Mouse (Mus musculus) forebrain, postnatal 0 days (tissue): ENCODE results near the gene Ffar3. TPM values are rescaled to one million over a fixed set of nuclear protein-coding genes. Genes with fewer than 3 reads are reported as not detected.
"Not testable (repeated sequence)": the region's sequence is repeated elsewhere in the genome, so short reads cannot be mapped to it uniquely, and the experiment has no call there.

Experiments used
- ATAC-seq: fragments of 200-750 bp; cut with Nextera tagmentation; 2 replicates; pipeline ENCODE4 v1.8.0; 2017; ENCODE audit warnings: mild to moderate bottlenecking, moderate library complexity
- DNase-seq: peaks from one replicate; pipeline ENCODE4 v3.0.0-alpha.2; 2015
- H3K27ac ChIP-seq: fragments of 300-500 bp; sonication (generic); 2 replicates; pipeline ENCODE4 v1.5.1; 2014; ENCODE audit warnings: low read depth, mild to moderate bottlenecking, antibody characterized with exemption, low read length, moderate library complexity, mixed read lengths
- H3K27me3 ChIP-seq: fragments of 300-500 bp; sonication (generic); 2 replicates; pipeline ENCODE4 v1.6.1; 2014; ENCODE audit warnings: mild to moderate bottlenecking, low read length, mixed read lengths; ENCODE audit not compliant: insufficient read depth
- H3K36me3 ChIP-seq: fragments of 300-500 bp; sonication (generic); 2 replicates; pipeline ENCODE4 v1.6.1; 2014; ENCODE audit warnings: mild to moderate bottlenecking, moderate library complexity; ENCODE audit not compliant: insufficient read depth
- H3K4me1 ChIP-seq: fragments of 300-500 bp; sonication (generic); 2 replicates; pipeline ENCODE4 v1.6.1; 2014; ENCODE audit warnings: antibody characterized with exemption; ENCODE audit not compliant: insufficient read depth
- H3K4me2 ChIP-seq: fragments of 300-500 bp; sonication (generic); 2 replicates; pipeline ENCODE4 v1.6.1; 2014; ENCODE audit warnings: low read depth, mild to moderate bottlenecking, moderate library complexity
- H3K4me3 ChIP-seq: fragments of 300-500 bp; sonication (generic); 2 replicates; pipeline ENCODE4 v1.5.1; 2014; ENCODE audit warnings: low read depth, low read length, mixed read lengths
- H3K9ac ChIP-seq: fragments of 300-500 bp; sonication (generic); 2 replicates; pipeline ENCODE4 v1.6.1; 2014; ENCODE audit warnings: mild to moderate bottlenecking
- H3K9me3 ChIP-seq: fragments of 300-500 bp; sonication (generic); 2 replicates; pipeline ENCODE4 v1.6.1; 2016; ENCODE audit warnings: low read length
- CTCF ChIP-seq: sonication (generic); IDR thresholded peaks from 2 replicates; pipeline ENCODE4 v1.5.1; 2016; ENCODE audit warnings: antibody characterized with exemption, control low read depth, low read depth
- WGBS: fragments of 180-500 bp; shearing (Covaris S2); extraction: QIAGEN DNeasy Blood & Tissue Kit; methylation state at CpG from one replicate; pipeline ENCODE4 v1.1.7; 2014; 5-methylcytosine and 5-hydroxymethylcytosine counted together
- polyA plus RNA-seq: library from polyadenylated mRNA; unstranded; fragments of >200 nt; fragmentation: Nextera tagmentation; extraction: Ambion mirVana; gene quantifications from 2 replicates; pipeline ENCODE4 v1.2.1, GENCODE M21; 2015
- total RNA-seq: library from RNA; depleted of rRNA; stranded (reverse); fragments of >200 nt; gene quantifications from 2 replicates; pipeline ENCODE4 v1.2.3, GENCODE M21; 2014

Gene Ffar3
- total and polyA plus RNA-seq, 2 experiments from 2014 or later: not detected

GRCm38 (mm10) chr7:30832261-30832660, 23.7 kb downstream of the Ffar3 start:
- no peaks in the 10 kb centered on the region for H3K9me3 ChIP-seq
- 74% methylated on average over 12 of the region's 17 CpGs for WGBS

GRCm38 (mm10) chr7:30829428-30829827, 26.6 kb downstream of the Ffar3 start:
- Histone ChIP-seq H3K36me3 (no peaks in the 10 kb centered on the region), H3K4me2 (no peak overlapping the region), H3K4me1 (no peaks in the 10 kb centered on the region), H3K9me3 (no peaks in the 10 kb centered on the region), H3K27ac (no peak overlapping the region), H3K27me3 (no peaks in the 10 kb centered on the region), H3K9ac (no peak overlapping the region), H3K4me3 (no peak overlapping the region)
- no peak for ATAC-seq
- no peak for TF ChIP-seq CTCF
- 69% methylated on average over 3 of the region's 3 CpGs for WGBS
- DNase-seq: no peak

More at GRCm38 (mm10) chr7:30832261-30832660, 23.7 kb downstream of the Ffar3 start:
- no peaks in the 10 kb centered on the region for H3K4me1 ChIP-seq
- H3K9ac ChIP-seq: no peak overlapping the region
- DNase-seq: no peak
- TF ChIP-seq CTCF: no peak
- no peak for ATAC-seq
- H3K27me3 ChIP-seq: no peaks in the 10 kb centered on the region
- H3K4me2 ChIP-seq: no peak overlapping the region
- no peak overlapping the region for H3K4me3 ChIP-seq
- no peak overlapping the region for H3K27ac ChIP-seq
- no peaks in the 10 kb centered on the region for H3K36me3 ChIP-seq

- H3K9ac ChIP-seq, H3K9me3 ChIP-seq, H3K4me3 ChIP-seq, H3K36me3 ChIP-seq, H3K27me3 ChIP-seq, H3K4me1 ChIP-seq, ATAC-seq, H3K4me2 ChIP-seq, DNase-seq, H3K27ac ChIP-seq: not testable (repeated sequence)
These were observed 27.1 kb downstream of the Ffar3 start for GRCm38 (mm10) chr7:30828871-30829270.

DNA sequence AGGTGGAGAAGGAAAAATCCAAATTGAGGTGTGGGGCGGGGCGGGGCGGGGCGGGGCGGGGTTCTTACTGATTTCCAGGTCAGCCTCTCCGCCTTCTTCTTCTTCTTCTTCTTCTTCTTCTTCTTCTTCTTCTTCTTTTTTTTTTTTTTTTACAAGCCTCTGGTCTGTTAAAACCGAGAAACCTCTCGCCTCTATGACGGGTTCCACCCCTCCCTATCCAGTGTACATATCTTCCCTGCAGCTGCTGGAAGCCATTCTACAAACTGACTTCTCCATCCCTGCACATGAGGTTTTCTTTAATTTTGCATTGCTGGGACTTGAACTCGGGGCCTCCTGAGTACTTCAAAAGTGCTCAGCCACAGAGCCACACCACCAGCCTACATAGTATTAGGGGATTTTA, 29.3 kb downstream of the Ffar3 start:
- no peaks in the 10 kb centered on the region for H3K27me3 ChIP-seq
- no peaks in the 10 kb centered on the region for H3K36me3 ChIP-seq
- ATAC-seq: no peak
- H3K9ac ChIP-seq: no peak overlapping the region
- no peak for DNase-seq
- no peaks in the 10 kb centered on the region for H3K4me1 ChIP-seq
- H3K4me2 ChIP-seq: no peak overlapping the region
- no peak overlapping the region for H3K4me3 ChIP-seq
- TF ChIP-seq CTCF: no peak
- no peak overlapping the region for H3K27ac ChIP-seq
- H3K9me3 ChIP-seq: no peaks in the 10 kb centered on the region
- 91% methylated on average over 10 of the region's 10 CpGs for WGBS

DNA sequence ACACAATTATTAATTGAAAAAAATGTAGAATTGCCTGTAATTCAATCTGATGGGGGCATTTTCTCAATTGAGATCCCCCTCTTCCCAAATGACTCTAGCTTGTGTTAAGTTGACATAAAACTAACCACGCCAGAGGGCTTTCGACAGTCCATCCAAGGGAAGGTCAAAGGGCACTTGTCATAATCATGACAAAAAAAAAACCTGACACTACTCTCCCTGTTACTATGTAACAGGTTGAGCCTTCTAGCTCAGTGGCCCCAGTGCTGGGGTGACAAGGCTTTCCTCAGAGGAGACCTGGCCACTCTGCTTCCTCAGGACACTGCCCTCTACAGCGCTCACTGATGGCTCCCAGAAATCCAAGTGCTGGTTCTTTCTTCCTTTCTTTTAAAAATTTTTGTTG, 31.7 kb downstream of the Ffar3 start:
- Histone ChIP-seq H3K36me3 (no peaks in the 10 kb centered on the region), H3K9ac (no peak overlapping the region), H3K4me1 (no peaks in the 10 kb centered on the region), H3K9me3 (no peaks in the 10 kb centered on the region), H3K27me3 (no peaks in the 10 kb centered on the region), H3K4me3 (no peak overlapping the region), H3K27ac (no peak overlapping the region), H3K4me2 (no peak overlapping the region)
- DNase-seq: no peak
- no peak for ATAC-seq
- no peak for TF ChIP-seq CTCF
- WGBS: 94% methylated on average over 3 of the region's 3 CpGs

DNA sequence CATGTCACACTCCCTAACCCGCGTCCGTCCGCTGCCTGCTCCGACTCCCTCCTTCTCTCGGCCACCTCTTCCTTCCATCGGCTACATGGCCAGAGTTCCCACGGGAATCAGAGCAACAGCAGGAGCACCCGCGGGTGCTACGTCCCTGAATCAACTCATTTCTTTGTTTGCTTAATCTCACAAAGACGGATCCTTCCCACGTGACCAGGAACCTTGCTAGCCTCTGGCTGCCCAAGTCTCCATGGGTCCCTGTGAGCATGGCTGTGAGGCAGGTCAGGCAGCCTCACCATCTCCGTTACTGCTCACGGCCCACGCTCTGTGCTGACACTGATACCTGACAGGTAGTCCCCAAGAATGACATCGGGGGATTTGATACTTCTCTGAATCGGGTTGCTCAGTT, 32.3 kb downstream of the Ffar3 start, which contains the start of gene Ffar2:
Gene Ffar2 (minus strand): TSS at position 101 of the 400 bp plus-strand sequence.
- Histone ChIP-seq H3K4me2 (no peak within 1 kb of the TSS), H3K9me3 (no peaks in the 10 kb centered on the region), H3K27me3 (no peaks in the 10 kb centered on the region), H3K4me3 (no peak within 1 kb of the TSS), H3K9ac (no peak within 1 kb of the TSS), H3K4me1 (no peaks in the 10 kb centered on the region), H3K36me3 (no peaks in the 10 kb centered on the region), H3K27ac (no peak within 1 kb of the TSS)
- ATAC-seq (no peak), DNase-seq (no peak)
- 89% methylated on average over 18 of the region's 18 CpGs for WGBS
- no peak for TF ChIP-seq CTCF

DNA sequence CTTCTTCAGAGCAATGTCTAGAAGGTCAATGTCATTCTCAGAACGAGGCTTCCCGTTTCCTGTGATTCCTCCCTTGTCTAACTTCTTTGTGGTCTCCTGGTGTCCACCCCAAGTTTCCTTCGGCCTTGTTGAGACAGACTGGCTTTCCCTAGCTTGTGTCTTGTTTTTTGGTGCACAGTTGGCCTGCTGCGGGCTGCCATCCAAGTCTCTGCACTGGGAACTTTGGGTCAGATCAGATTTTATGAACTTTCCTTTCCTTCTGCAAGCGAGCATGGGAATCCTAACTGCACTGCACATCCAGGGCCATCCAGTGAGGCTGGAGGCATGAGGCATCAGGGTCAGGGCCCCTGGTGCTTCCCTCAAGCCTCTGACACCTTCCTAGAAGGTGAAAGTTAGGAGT, 34.4 kb downstream of the Ffar3 start:
- DNase-seq (no peak), ATAC-seq (no peak)
- Histone ChIP-seq H3K27me3 (no peaks in the 10 kb centered on the region), H3K9me3 (no peaks in the 10 kb centered on the region), H3K9ac (no peak overlapping the region), H3K4me1 (no peaks in the 10 kb centered on the region), H3K27ac (no peak overlapping the region), H3K36me3 (no peaks in the 10 kb centered on the region), H3K4me3 (no peak overlapping the region), H3K4me2 (no peak overlapping the region)
- no peak for TF ChIP-seq CTCF
- WGBS: 68% methylated on average over 5 of the region's 5 CpGs

DNA sequence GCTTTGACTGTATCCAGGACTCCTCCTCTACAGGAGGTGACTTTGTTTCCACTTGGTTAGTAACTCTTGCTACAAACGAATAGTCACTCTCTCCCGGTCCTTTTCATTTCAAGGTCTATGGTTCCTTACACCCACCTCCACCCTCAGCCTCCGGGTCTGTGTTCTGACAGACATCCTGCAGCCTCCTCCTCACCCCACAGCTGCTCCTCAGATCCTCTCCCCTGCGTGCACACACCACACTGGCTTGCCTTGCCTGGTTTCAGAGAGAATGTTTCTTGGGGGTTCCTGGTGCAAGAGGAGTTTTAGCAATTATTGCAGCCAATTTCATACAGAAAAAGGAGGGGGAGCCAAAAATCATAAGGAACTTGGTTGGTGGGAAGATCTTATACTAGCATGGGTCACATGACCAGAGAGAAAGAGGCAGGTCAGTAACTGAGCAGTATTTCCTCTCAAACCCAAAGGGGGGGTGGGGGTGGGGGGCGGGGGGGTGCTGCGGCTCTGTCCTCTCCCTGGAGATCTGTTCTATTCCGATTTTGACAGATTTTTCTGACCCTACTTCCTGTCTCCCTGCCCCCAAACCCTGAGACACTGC, 35.0 kb downstream of the Ffar3 start:
- H3K9me3 ChIP-seq: no peaks in the 10 kb centered on the region
- H3K27ac ChIP-seq: no peak overlapping the region
- no peaks in the 10 kb centered on the region for H3K4me1 ChIP-seq
- TF ChIP-seq CTCF: no peak
- DNase-seq (no peak), ATAC-seq (no peak)
- no peak overlapping the region for H3K4me2 ChIP-seq
- no peaks in the 10 kb centered on the region for H3K36me3 ChIP-seq
- H3K9ac ChIP-seq: no peak overlapping the region
- no peak overlapping the region for H3K4me3 ChIP-seq
- WGBS: 67% methylated on average over 7 of the region's 7 CpGs
- H3K27me3 ChIP-seq: no peaks in the 10 kb centered on the region
